Mouse (Mus musculus) bone marrow macrophage, adult 2 months (primary cell): ENCODE measurements at regions not wholly inside any gene's neighbourhood (a gene's known extent, or its start where the extent isn't known, plus 50 kb on each side); places are given as distances from the start of the nearest gene placed in this dataset.

Experiments used
- CTCF ChIP-seq: IDR thresholded peaks from 2 replicates; pipeline ENCODE4 v1.5.1; 2012; ENCODE audit warnings: low read depth, mild to moderate bottlenecking, low read length, moderate library complexity
- POLR2A ChIP-seq: IDR thresholded peaks from 2 replicates; pipeline ENCODE4 v1.6.1; 2012; ENCODE audit warnings: mild to moderate bottlenecking, low read depth, low read length, borderline replicate concordance

- no peak for TF ChIP-seq CTCF
- TF ChIP-seq POLR2A: no peak
These were observed 107.0 kb upstream of the Rhobtb1 start for GRCm38 (mm10) chr10:69044171-69044651.
